Mouse (Mus musculus): ENCODE results near the gene Map7d1. TPM values are rescaled to one million over a fixed set of nuclear protein-coding genes. Genes with fewer than 3 reads are reported as not detected.

Map7d1 gene
- polyA plus RNA-seq, 1 experiment from 2014 or later, result 68.2 TPM

DNA sequence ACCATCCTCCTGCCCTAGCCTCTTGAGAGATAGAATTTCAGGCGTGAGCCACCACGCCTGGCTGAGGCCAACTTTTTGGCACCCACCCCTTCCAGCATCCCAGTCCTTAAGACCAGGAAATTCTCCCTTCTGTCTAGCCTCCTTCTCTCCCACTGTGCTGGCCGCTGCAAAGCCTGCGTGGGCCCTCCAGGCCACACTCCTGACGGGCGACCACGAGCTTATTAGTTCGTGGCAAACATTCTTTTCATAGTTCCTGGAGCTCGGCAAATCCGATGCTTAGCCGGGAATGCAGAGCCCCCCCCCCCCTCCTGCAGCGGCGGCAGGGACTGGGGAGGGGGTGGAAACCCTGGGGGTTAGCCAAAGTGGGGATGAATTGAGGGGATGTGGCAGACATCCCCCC lies 35.1 kb upstream of the Map7d1 start:
- Histone ChIP-seq H3K9ac (ENCODE audit: low read depth, low read length) (no peak overlapping the region), H3K9me3 (replicated peaks; ENCODE audit: control insufficient read depth, low read length, poor library complexity, severe bottlenecking) (no peaks in the 10 kb centered on the region), H3K27me3 (ENCODE audit: control insufficient read depth, insufficient read depth, low read depth, low read length) (peaks cover 33% of the 10 kb centered on the region), H3K4me3 (ENCODE audit: low read depth, low read length) (no peak overlapping the region), H3K36me3 (ENCODE audit: control insufficient read depth, insufficient read depth, low read length) (no peaks in the 10 kb centered on the region), H3K27ac (ENCODE audit: low read length) (no peak overlapping the region), H3K4me1 (ENCODE audit: control insufficient read depth, insufficient read depth, low read length) (peaks cover 3% of the 10 kb centered on the region; the same call in 1 of the 2 replicates), H3K4me2 (ENCODE audit: low read length) (no peak overlapping the region)
- WGBS, result 20% methylated on average over 13 of the region's 13 CpGs
- ATAC-seq, result no peak

DNA sequence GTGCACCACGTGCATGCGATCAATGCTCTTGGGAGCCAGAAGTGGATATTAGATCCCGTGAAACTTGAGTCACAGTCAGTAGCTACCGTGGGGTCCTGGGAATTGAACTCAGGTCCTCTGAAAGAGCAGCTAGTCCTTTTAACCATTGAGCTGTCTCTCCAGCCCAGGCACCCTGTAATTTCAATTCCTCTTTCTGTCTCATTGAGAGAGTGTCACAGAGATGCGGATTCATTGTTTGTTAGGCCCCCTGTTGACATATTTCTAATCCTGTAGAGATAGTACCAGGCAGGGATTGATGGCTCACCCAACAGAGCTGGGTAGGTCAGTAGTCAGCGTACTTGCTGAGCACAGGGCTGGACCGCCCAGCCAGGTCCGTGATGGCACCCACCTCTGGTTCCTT lies 34.2 kb upstream of the Map7d1 start:
- peaks cover 33% of the 10 kb centered on the region for H3K27me3 ChIP-seq (ENCODE audit: control insufficient read depth, insufficient read depth, low read depth, low read length)
- no peaks in the 10 kb centered on the region for H3K36me3 ChIP-seq (ENCODE audit: control insufficient read depth, insufficient read depth, low read length)
- no peaks in the 10 kb centered on the region for H3K9me3 ChIP-seq (replicated peaks; ENCODE audit: control insufficient read depth, low read length, poor library complexity, severe bottlenecking)
- H3K27ac ChIP-seq (ENCODE audit: low read length), result no peak overlapping the region
- H3K4me3 ChIP-seq (ENCODE audit: low read depth, low read length), result no peak overlapping the region
- H3K4me2 ChIP-seq (ENCODE audit: low read length), result no peak overlapping the region
- 83% methylated on average over 8 of the region's 8 CpGs for WGBS
- peaks cover 3% of the 10 kb centered on the region; the same call in 1 of the 2 replicates for H3K4me1 ChIP-seq (ENCODE audit: control insufficient read depth, insufficient read depth, low read length)
- no peak overlapping the region for H3K9ac ChIP-seq (ENCODE audit: low read depth, low read length)
- no peak for ATAC-seq

DNA sequence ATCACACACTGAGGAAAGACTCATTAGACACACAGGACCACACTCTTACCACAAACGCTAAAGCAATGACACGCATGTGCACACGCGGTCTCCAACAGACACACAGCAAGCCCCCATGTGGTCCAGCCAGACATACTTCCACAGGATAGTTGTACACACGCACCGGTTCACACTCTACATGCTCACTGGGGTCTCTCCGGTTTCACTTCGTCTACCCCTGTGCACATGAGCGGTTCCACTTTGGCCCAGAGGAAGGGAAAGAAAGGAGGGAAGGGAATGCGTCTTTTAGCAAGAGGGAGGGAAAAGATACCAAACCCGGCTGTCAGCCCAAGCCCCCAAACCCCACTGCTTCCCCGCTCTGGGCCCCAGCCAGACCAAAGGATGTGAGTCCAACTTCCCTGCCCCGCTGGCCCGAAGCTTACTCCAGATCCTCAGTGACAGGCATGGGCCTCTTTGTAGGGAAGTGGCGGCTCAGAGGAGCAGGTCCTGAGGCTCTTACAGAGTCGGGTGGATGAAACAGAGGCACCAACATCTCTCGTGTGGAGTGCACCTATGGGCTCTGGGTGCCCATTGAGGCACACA lies 32.0 kb upstream of the Map7d1 start:
- Histone ChIP-seq H3K4me3 (ENCODE audit: low read depth, low read length) (no peak overlapping the region), H3K4me1 (ENCODE audit: control insufficient read depth, insufficient read depth, low read length) (peaks cover 3% of the 10 kb centered on the region; the same call in 1 of the 2 replicates), H3K36me3 (ENCODE audit: control insufficient read depth, insufficient read depth, low read length) (no peaks in the 10 kb centered on the region), H3K27ac (ENCODE audit: low read length) (no peak overlapping the region), H3K27me3 (ENCODE audit: control insufficient read depth, insufficient read depth, low read depth, low read length) (peaks cover 38% of the 10 kb centered on the region), H3K9me3 (replicated peaks; ENCODE audit: control insufficient read depth, low read length, poor library complexity, severe bottlenecking) (no peaks in the 10 kb centered on the region), H3K9ac (ENCODE audit: low read depth, low read length) (no peak overlapping the region), H3K4me2 (ENCODE audit: low read length) (no peak overlapping the region; the same call in 1 of the 2 replicates)
- 45% methylated on average over 17 of the region's 17 CpGs for WGBS
- ATAC-seq, result no peak

DNA sequence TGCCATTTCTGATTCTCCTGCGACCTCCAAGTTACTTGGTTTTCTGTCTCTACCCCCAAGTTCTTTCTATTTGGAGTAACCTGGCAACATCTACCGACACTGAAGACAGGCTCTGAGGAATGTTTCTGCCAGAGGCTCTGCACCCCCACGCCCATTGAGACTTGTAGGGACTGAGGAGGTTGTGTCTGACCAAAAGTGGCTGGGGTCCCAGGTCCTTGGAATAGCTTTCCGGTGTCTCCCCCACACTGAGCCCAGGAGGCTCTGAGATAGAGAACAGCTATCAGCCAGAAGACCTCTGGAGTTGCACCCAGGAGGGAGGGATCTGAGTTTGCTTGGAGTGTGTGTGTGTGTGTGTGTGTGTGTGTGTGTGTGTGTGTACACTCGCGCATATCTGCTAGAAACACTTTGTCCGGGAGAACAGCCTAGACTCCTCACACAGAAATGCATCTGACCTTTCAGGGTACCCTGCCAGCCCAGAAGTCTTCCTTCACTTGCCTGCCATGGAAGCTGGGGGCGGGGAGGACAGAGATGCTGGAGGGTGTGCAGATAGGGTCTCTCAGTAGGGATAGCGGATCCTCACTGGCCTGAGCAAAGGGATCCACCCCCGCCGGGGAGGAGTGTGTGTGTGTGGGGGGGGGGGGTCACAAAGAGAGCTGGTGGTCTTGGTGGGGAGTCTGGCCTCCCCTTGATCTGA lies 31.3 kb upstream of the Map7d1 start:
- H3K4me3 ChIP-seq (ENCODE audit: low read depth, low read length), result no peak overlapping the region
- no peak for ATAC-seq
- no peaks in the 10 kb centered on the region for H3K36me3 ChIP-seq (ENCODE audit: control insufficient read depth, insufficient read depth, low read length)
- H3K27ac ChIP-seq (ENCODE audit: low read length), result no peak overlapping the region
- no peaks in the 10 kb centered on the region for H3K9me3 ChIP-seq (replicated peaks; ENCODE audit: control insufficient read depth, low read length, poor library complexity, severe bottlenecking)
- H3K27me3 ChIP-seq (ENCODE audit: control insufficient read depth, insufficient read depth, low read depth, low read length), result peaks cover 38% of the 10 kb centered on the region
- no peak overlapping the region for H3K9ac ChIP-seq (ENCODE audit: low read depth, low read length)
- no peak overlapping the region for H3K4me2 ChIP-seq (ENCODE audit: low read length)
- H3K4me1 ChIP-seq (ENCODE audit: control insufficient read depth, insufficient read depth, low read length), result peaks cover 3% of the 10 kb centered on the region; the same call in 1 of the 2 replicates
- WGBS, result 28% methylated on average over 11 of the region's 11 CpGs

DNA sequence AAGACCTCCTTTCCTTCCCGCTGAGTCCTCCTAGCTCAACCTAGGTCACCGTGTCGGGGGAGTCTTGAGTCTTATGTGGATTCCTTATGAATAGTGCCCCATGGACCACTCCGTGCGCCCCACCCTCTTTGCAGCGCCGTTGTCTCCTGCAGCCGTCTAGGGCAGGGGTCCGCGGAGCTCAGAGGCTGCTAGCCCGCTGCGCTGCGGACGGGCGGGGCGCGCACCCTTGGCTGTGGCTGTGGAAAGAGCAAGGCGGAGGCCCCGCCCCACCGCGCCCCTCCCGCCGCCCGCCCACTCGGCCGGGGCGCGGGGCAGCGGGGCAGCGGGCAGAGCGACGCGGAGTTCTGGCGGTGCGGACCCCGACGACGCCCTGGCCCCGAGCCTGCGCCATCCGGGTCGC lies 30.3 kb upstream of the Map7d1 start, which contains the start of gene Col8a2:
Gene Col8a2 (plus strand): TSS at position 302 of the 400 bp plus-strand sequence.
- ATAC-seq, result no peak
- Histone ChIP-seq H3K27me3 (ENCODE audit: control insufficient read depth, insufficient read depth, low read depth, low read length) (peaks cover 38% of the 10 kb centered on the region), H3K4me2 (ENCODE audit: low read length) (peak within 1 kb of the TSS; percentile 42), H3K4me3 (ENCODE audit: low read depth, low read length) (peak within 1 kb of the TSS; percentile 22; the same call in 1 of the 2 replicates), H3K9me3 (replicated peaks; ENCODE audit: control insufficient read depth, low read length, poor library complexity, severe bottlenecking) (no peaks in the 10 kb centered on the region), H3K9ac (ENCODE audit: low read depth, low read length) (peak within 1 kb of the TSS; percentile 32; the same call in 1 of the 2 replicates), H3K27ac (ENCODE audit: low read length) (no peak within 1 kb of the TSS), H3K36me3 (ENCODE audit: control insufficient read depth, insufficient read depth, low read length) (no peaks in the 10 kb centered on the region), H3K4me1 (ENCODE audit: control insufficient read depth, insufficient read depth, low read length) (peaks cover 3% of the 10 kb centered on the region; the same call in 1 of the 2 replicates)
- 3% methylated on average over 20 of the region's 42 CpGs for WGBS

DNA sequence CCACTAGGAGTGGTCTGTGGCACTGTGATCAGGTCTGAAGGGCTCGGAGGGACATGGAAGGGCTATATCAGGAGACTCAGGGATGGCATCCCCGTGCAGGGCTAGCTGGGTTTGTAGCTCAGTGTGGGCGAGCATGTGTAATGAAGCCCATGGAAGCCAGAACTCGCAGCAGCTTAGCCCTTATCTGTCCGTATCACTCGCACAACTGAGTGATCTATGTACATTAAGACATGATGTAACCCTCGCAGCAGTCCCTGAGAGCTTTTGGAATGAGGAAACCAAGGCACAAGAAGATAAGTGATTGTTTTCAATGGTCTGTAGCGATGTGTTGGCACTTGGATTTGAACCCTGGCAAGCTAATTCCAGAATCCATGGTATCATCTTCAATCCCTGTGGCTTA lies 27.4 kb upstream of the Map7d1 start:
- Histone ChIP-seq H3K4me1 (ENCODE audit: control insufficient read depth, insufficient read depth, low read length) (peaks cover 3% of the 10 kb centered on the region; the same call in 1 of the 2 replicates), H3K4me2 (ENCODE audit: low read length) (no peak overlapping the region), H3K36me3 (ENCODE audit: control insufficient read depth, insufficient read depth, low read length) (no peaks in the 10 kb centered on the region), H3K4me3 (ENCODE audit: low read depth, low read length) (no peak overlapping the region), H3K9me3 (replicated peaks; ENCODE audit: control insufficient read depth, low read length, poor library complexity, severe bottlenecking) (no peaks in the 10 kb centered on the region), H3K27ac (ENCODE audit: low read length) (no peak overlapping the region), H3K27me3 (ENCODE audit: control insufficient read depth, insufficient read depth, low read depth, low read length) (peaks cover 37% of the 10 kb centered on the region), H3K9ac (ENCODE audit: low read depth, low read length) (no peak overlapping the region)
- ATAC-seq, result no peak
- 90% methylated on average over 8 of the region's 8 CpGs for WGBS

DNA sequence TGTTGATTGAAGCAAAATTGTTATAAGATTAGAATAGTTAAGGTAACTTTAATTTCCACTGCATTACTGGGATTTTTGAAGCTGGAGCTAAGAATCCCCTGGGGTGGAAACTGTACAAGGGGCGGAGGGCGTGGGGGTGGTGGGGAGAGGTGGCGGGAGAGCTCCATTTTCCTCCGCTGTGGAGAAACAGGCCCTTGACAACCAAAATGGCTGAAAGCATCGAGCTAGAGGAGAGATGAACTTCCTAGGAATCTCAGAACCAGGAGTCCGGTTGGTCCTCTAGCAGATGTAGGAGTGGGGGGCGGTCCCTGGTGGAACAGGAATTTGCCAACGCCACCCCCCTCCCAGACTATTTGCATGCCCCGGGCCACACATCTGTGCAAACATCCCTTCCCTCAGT lies 25.6 kb upstream of the Map7d1 start:
- no peak for ATAC-seq
- peaks cover 3% of the 10 kb centered on the region; the same call in 1 of the 2 replicates for H3K4me1 ChIP-seq (ENCODE audit: control insufficient read depth, insufficient read depth, low read length)
- WGBS, result 71% methylated on average over 9 of the region's 9 CpGs
- no peak overlapping the region for H3K4me2 ChIP-seq (ENCODE audit: low read length)
- H3K27me3 ChIP-seq (ENCODE audit: control insufficient read depth, insufficient read depth, low read depth, low read length), result peaks cover 20% of the 10 kb centered on the region
- H3K36me3 ChIP-seq (ENCODE audit: control insufficient read depth, insufficient read depth, low read length), result no peaks in the 10 kb centered on the region
- no peak overlapping the region for H3K4me3 ChIP-seq (ENCODE audit: low read depth, low read length)
- no peak overlapping the region for H3K27ac ChIP-seq (ENCODE audit: low read length)
- no peak overlapping the region for H3K9ac ChIP-seq (ENCODE audit: low read depth, low read length)
- H3K9me3 ChIP-seq (replicated peaks; ENCODE audit: control insufficient read depth, low read length, poor library complexity, severe bottlenecking), result no peaks in the 10 kb centered on the region

DNA sequence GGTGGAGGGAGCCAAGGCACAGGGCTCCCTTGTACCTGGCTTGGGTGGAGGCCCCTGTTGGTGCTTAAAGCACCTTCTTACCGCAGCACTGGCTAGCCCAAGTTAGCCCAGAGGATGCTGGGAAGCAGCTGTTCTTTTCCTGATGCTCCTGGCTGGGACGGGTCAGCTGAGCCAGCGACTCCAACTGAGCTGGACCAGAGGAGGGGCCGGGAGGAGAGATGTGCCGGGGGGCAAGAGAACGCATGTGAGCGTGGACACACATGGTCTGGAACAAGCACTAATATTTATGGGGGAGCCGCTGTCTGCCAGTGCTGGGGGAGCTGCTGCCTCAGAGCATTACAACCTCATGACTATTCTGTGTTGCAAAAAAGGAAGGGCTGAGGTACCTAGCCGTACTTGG lies 22.8 kb upstream of the Map7d1 start:
- Histone ChIP-seq H3K4me2 (ENCODE audit: low read length) (no peak overlapping the region), H3K27me3 (ENCODE audit: control insufficient read depth, insufficient read depth, low read depth, low read length) (0 out of 2 replicates have a peak, but pooled peaks cover under 1% of the 10 kb centered on the region), H3K36me3 (ENCODE audit: control insufficient read depth, insufficient read depth, low read length) (peaks cover 7% of the 10 kb centered on the region), H3K4me3 (ENCODE audit: low read depth, low read length) (no peak overlapping the region), H3K4me1 (ENCODE audit: control insufficient read depth, insufficient read depth, low read length) (no peaks in the 10 kb centered on the region), H3K9me3 (replicated peaks; ENCODE audit: control insufficient read depth, low read length, poor library complexity, severe bottlenecking) (no peaks in the 10 kb centered on the region), H3K9ac (ENCODE audit: low read depth, low read length) (no peak overlapping the region), H3K27ac (ENCODE audit: low read length) (no peak overlapping the region)
- WGBS, result 64% methylated on average over 9 of the region's 9 CpGs
- no peak for ATAC-seq

DNA sequence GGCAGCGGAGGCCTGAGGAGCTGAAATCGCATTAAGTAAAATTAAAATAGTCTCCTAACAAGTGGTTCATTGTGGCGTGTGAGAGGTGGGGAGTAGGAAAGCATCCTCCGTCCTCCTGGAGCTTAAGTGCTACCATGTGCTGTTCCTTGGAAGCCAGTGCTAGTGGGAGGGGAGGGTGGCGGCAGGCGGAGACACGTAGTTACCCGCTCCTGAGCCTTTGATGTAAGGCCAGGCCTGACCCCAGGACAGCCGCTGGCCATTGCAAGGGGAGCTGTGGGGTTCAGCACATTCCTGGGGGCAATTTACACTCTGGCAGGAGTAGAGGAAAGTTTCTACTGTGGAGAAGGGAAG lies 22.4 kb upstream of the Map7d1 start:
- H3K4me3 ChIP-seq (ENCODE audit: low read depth, low read length), result no peak overlapping the region
- no peaks in the 10 kb centered on the region for H3K27me3 ChIP-seq (ENCODE audit: control insufficient read depth, insufficient read depth, low read depth, low read length)
- peaks cover 10% of the 10 kb centered on the region for H3K36me3 ChIP-seq (ENCODE audit: control insufficient read depth, insufficient read depth, low read length)
- no peaks in the 10 kb centered on the region for H3K9me3 ChIP-seq (replicated peaks; ENCODE audit: control insufficient read depth, low read length, poor library complexity, severe bottlenecking)
- H3K9ac ChIP-seq (ENCODE audit: low read depth, low read length), result no peak overlapping the region
- no peak overlapping the region for H3K27ac ChIP-seq (ENCODE audit: low read length)
- ATAC-seq, result no peak
- no peaks in the 10 kb centered on the region for H3K4me1 ChIP-seq (ENCODE audit: control insufficient read depth, insufficient read depth, low read length)
- 36% methylated on average over 9 of the region's 9 CpGs for WGBS
- no peak overlapping the region for H3K4me2 ChIP-seq (ENCODE audit: low read length)

Measured in midbrain, embryonic 16.5 days (tissue).